ENCODE assay signal across 8 mouse cellular contexts in genomic region chr6:116192809-116193311, GRCm38 (mm10). TPM values are rescaled to one million over a fixed set of nuclear protein-coding genes. Genes with fewer than 3 reads are reported as not detected.
A peak's percentile ranks its signal among the peaks of the same experiment; 100 is the strongest.
DNase-seq lines count a peak whose midpoint lies in the region; ATAC-seq and TF ChIP-seq lines count a peak whose summit lies in the region.

No protein-coding gene starts in this region.

- peak; percentile 55 for DNase-seq in gastrocnemius, postnatal 14 days
- no peak for DNase-seq in gastrocnemius, postnatal 36 days
- peak; percentile 47 for DNase-seq in 3T3-L1 (ENCODE audit: low read depth, low spot score)
- no peak for DNase-seq in thymus, adult 18-20 months

- no peaks in the 10 kb centered on the region for H3K27me3 ChIP-seq in liver, embryonic 16.5 days (ENCODE audit: control insufficient read depth, insufficient read depth, low read depth, low read length)

- H3K36me3 ChIP-seq in liver, embryonic 16.5 days (ENCODE audit: control insufficient read depth, insufficient read depth): no peaks in the 10 kb centered on the region

- H3K9me3 ChIP-seq in liver, embryonic 16.5 days (replicated peaks; ENCODE audit: control insufficient read depth, low read length): no peaks in the 10 kb centered on the region

- 0 out of 4 replicates have a peak, but pooled peaks have one; percentile 15 to 20 for ATAC-seq in hematopoietic stem cell, adult 5-6 weeks (replicated peaks in 1 of 2; ENCODE audit: insufficient read depth in 1 of 2, low FRiP score in 2 of 2, low TSS enrichment in 1 of 2, low read depth in 1 of 2, poor library complexity in 2 of 2, severe bottlenecking in 2 of 2)
- peak; percentile 72 for ATAC-seq in liver, embryonic 16.5 days (ENCODE audit: low read depth)

- H3K4me2 ChIP-seq in liver, embryonic 16.5 days (ENCODE audit: low read depth, low read length): peak overlapping the region; percentile 99

- intact Hi-C loops in gastrocnemius, postnatal 14 days (cut with DNase I; ENCODE audit: low total_unique reads): no loop called here
- intact Hi-C loops in gastrocnemius, postnatal 36 days (cut with DNase I): no loop called here

- 0 out of 2 replicates have a peak, but pooled peaks cover 5% of the 10 kb centered on the region for H3K4me1 ChIP-seq in brown adipose tissue, adult 24 weeks (ENCODE audit: control insufficient read depth, insufficient read depth, insufficient read length, low read length)
- H3K4me1 ChIP-seq in liver, embryonic 16.5 days (ENCODE audit: control insufficient read depth, low read depth, low read length): peaks cover 16% of the 10 kb centered on the region
- no peaks in the 10 kb centered on the region for H3K4me1 ChIP-seq in olfactory bulb, adult 2 months (ENCODE audit: control insufficient read depth, insufficient read depth, low read length)

- peak overlapping the region; percentile 82 for H3K9ac ChIP-seq in liver, embryonic 16.5 days (ENCODE audit: low read depth, low read length)

- H3K4me3 ChIP-seq in brown adipose tissue, adult 24 weeks (ENCODE audit: insufficient read depth, low read depth, low read length): peak overlapping the region; percentile 85
- H3K4me3 ChIP-seq in liver, embryonic 16.5 days (ENCODE audit: low read depth, low read length): peak overlapping the region; percentile 77
- peak overlapping the region; percentile 89 for H3K4me3 ChIP-seq in olfactory bulb, adult 2 months (ENCODE audit: insufficient read depth, low read depth, low read length)

- WGBS in liver, embryonic 16.5 days (ENCODE audit: insufficient replicate concordance): under 1% methylated on average over 50 of the region's 51 CpGs
- under 1% methylated on average over 51 of the region's 51 CpGs for WGBS in olfactory bulb, adult 2 months

- no peak; the same call in 1 of the 2 replicates for TF ChIP-seq POLR2A in olfactory bulb, adult 2 months (IDR thresholded peaks at IDR 0.05; ENCODE audit: insufficient read depth, low read depth, low read length)

- TF ChIP-seq CTCF in olfactory bulb, adult 2 months (IDR thresholded peaks at IDR 0.05; ENCODE audit: insufficient read depth, low read depth, low read length): no peak

- H3K27ac ChIP-seq in brown adipose tissue, adult 24 weeks (replicated peaks; ENCODE audit: low read depth, low read length): peak overlapping the region; percentile 42; the same call in 1 of the 2 replicates
- H3K27ac ChIP-seq in liver, embryonic 16.5 days (ENCODE audit: low read length): peak overlapping the region; percentile 69
- no peak overlapping the region for H3K27ac ChIP-seq in olfactory bulb, adult 2 months (ENCODE audit: insufficient read depth, low read depth, low read length)

RNA-seq across cellular contexts. Expression of gene Tmcc1, which starts 0.4 kb away (rescaled TPM):
- total RNA-seq in gastrocnemius, postnatal 14 days (2021): 10 to 100 TPM; 26.8 to 37.0 TPM
- 10 to 100 TPM; 46.3 to 59.5 TPM for total RNA-seq in gastrocnemius, postnatal 36 days (2021)
- 9.4 and 10.9 TPM in 2 replicates for polyA plus RNA-seq in brown adipose tissue, adult 24 weeks (2012; ENCODE audit: insufficient read depth, insufficient read length, missing spikeins)
- total RNA-seq in hematopoietic stem cell, adult 5-6 weeks (2017): 19.3 and 24.3 TPM in 2 replicates
- polyA plus RNA-seq in liver, embryonic 16.5 days (2015; fragmentation: Nextera tagmentation; extraction: Ambion mirVana): 3.3 and 3.6 TPM in 2 replicates
- not detected in 2 replicates for polyA plus RNA-seq in olfactory bulb, adult 2 months (2012; ENCODE audit: insufficient read depth, insufficient read length, low replicate concordance, missing spikeins)

RNA-seq across cellular contexts. Expression of gene Washc2, which starts 15.0 kb away (rescaled TPM):
- total RNA-seq in gastrocnemius, postnatal 14 days (2021): 10 to 100 TPM; 22.2 to 22.4 TPM
- 10 to 100 TPM; 21.8 to 22.3 TPM for total RNA-seq in gastrocnemius, postnatal 36 days (2021)
- polyA plus RNA-seq in brown adipose tissue, adult 24 weeks (2012; ENCODE audit: insufficient read depth, insufficient read length, missing spikeins): 20.7 and 25.1 TPM in 2 replicates
- total RNA-seq in hematopoietic stem cell, adult 5-6 weeks (2017): 51.1 and 55.5 TPM in 2 replicates
- 12.9 and 13.2 TPM in 2 replicates for polyA plus RNA-seq in liver, embryonic 16.5 days (2015; fragmentation: Nextera tagmentation; extraction: Ambion mirVana)
- polyA plus RNA-seq in olfactory bulb, adult 2 months (2012; ENCODE audit: insufficient read depth, insufficient read length, low replicate concordance, missing spikeins): not detected in 2 replicates

Comparison
In these comparisons a context has a peak if more than half of its experiments do, and no peak if none do; other contexts are left out.
1. DNase-seq: peak in gastrocnemius, postnatal 14 days (single experiment) and 3T3-L1 (single experiment); none in gastrocnemius, postnatal 36 days (0 of 2) and thymus, adult 18-20 months (0 of 2).
2. Peak in every context shown above with its lines, with median percentiles within 50 percentile points of each other: H3K4me3 ChIP-seq.